Mouse (Mus musculus): ENCODE data around the gene Pdgfb.

DNA sequence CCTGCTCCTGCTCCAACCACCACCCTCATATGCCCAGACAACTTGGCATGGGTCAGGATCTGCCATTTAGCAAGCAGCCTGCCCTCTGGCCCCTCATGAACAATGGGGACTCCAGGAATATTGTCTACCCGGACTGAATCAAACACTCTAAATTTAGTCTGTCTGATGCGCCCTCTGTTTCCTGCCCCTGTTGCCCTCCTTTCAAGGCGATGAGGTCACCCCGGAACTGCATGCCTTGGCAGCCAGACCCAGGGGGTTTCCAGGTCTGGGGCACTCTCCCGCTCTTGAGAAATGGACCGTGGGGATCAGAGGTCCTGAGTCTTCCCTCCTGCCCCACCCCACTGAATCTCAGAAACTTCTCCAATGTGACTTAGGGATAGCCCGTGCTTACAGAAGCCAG is 10.8 kb upstream of the Pdgfb start:
- TF ChIP-seq CTCF (IDR thresholded peaks at IDR 0.05; ENCODE audit: control insufficient read depth, insufficient read depth, insufficient replicate concordance, low read depth, low read length) (no peak), POLR2A (IDR thresholded peaks at IDR 0.05; ENCODE audit: control insufficient read depth, low read depth, low read length) (no peak)

Measured in testis, adult 2 months (tissue).